Mouse (Mus musculus) testis, postnatal 14 days (tissue): Measurements from ENCODE around the gene Gmds.

Experiments
- DNase-seq: peaks from one replicate; pipeline ENCODE4 v3.0.0; 2021; ENCODE audit warnings: low spot score

The Gmds gene

DNA sequence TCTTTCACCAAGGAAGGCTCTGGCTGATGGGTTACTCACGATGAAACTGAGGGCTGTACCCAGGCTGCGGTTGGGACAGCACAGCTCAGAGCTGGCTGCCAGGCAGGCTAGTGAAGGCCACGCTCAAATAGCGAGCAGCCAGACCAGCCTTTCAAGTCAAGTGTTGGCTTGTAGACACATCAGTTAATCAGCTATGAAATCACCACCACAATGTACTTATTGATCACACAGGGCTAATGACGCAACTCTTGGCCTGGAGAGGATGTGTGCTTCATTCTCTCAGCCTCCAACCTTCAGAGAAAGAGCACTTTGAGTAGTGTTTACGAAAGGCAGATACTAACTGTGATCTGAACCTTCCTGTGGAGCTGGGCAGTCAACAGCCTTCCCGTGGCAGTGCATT, 383.4 kb downstream of the Gmds start:
- DNase-seq = no peak

DNA sequence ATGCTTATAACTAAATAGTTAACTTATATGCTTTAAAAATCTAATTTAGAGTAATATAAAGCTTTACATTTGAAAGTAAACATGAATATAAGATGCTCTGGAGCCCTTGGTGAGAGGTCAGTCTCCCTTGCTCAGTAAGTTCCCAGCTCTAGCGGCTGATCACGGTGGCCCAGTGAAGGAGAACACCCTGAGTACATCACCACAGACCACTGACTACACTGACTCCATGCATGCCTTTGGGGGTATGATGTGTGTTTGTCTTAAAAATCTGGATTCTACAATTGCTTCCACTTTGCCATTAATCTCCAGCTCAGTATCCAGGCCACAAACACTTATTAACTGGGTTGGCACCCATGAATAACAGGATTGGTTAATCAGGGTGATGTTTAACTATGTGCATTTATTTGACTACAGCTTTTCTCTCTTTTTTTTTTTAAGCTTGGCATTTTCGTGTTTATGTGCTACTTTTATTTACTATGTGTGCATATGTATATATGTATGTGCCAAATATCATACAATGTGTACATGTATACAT, 393.8 kb downstream of the Gmds start:
- DNase-seq = no peak

DNA sequence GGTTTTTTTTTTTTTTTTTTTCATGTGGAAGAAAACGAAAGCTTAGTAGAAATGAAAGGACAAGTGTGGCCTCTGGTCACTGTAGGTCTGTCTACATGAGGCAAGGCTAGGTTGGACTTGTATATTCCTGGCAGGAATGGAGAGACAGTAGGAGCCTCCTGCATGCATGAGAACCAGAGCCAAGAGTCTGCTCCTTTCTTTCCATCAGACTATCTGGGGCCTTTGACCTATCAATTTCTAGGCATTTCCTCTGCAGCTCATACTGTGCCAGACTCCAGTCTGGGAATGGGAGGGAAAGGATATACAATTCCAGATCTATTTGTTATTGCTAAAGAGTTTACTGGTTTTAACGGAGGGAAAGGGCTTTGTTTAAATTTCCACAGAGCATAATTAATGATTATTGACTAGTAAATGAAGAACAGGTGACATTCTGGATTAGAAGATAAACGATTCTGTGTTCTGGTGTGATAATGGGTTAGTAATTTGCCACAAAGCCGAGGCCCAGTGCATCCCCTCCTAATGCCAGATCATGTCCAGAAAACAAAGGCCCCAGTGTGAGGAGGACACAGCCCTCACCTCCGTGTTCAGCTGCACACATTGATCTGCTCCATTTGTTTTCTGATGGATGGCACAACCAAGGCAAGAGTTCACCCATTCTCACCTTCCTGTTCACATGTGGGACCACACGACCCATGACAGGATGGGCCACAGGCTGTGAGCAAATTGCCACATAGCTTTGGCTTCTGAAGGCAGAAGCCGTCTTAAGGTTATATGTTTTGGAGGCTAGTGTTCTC, 394.9 kb downstream of the Gmds start:
- DNase-seq = no peak

DNA sequence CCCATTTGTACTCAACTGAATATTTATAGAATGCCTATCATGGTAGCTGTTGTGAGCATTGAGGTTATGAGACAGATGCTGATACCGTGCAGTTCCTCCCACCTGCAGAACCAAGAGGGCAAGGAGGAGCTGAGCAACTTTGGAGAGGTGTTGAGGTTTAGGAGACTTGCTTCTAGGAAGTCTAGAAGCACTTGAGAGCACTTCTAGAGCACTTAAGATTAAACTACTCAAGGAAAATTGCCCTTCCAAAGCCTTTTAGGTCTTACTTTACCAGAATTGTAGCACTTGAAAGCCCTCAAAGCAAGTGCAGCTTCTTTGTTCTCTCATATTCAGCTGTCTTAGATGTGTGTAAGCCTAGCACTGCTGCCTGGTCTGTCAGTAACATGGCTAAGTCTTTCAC, 409.2 kb downstream of the Gmds start:
- no peak for DNase-seq

DNA sequence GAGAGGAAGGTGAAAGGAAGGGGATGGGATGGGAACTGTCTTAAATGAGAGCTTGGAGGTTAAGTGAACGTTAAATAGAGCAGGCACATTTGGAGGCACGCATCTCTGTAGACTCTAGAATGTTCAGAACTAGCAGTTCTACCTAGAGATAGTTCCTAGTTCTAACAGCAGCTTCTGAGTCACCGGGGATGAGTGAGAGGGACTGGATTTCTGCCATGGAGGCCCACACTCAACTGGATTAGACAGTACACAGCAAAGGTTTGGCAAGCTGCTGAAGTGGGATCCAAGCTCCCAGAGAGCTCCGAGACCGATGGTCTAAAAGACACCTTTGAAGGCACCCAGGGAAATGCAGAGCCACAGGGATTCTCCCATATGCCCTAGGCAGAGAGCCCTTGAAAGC, 411.9 kb downstream of the Gmds start:
- DNase-seq = no peak

DNA sequence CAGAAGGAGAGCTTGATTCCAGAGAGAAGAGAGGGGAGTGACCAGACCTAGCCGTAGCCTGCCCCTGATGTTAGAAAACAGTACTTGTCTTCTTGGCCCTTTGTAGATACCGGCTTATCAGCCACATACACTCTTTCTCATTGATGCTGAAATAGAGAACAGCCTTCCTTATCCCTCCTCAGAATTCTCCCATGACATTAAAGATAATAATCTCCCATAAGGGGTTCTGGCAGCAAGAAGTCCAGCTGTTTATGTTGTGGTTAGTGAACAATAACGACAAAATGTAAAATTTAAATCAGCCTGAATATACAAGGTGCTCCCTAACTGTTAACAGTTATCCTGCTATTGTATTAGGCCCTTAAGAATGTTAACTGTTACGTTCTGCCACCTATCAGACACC, 414.0 kb downstream of the Gmds start:
- DNase-seq = no peak

DNA sequence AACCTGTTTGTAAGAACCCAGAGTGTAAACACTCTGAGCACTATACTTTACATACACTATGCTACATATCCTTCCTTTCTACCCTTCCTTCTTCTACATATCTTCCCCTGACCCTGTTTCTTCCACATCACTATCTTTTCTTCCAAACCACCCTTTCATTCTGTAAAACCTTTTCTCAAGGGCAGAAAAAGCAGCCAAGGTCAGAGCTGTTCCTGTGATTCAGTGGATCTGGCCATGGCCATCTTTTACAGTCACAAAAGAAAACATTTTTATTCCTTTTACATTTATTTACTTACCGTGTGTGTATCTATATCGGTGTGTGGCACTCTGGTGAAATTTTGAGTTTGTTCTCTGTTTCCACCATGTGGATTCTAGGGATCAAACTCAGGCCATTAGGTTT, 418.8 kb downstream of the Gmds start:
- DNase-seq = no peak

DNA sequence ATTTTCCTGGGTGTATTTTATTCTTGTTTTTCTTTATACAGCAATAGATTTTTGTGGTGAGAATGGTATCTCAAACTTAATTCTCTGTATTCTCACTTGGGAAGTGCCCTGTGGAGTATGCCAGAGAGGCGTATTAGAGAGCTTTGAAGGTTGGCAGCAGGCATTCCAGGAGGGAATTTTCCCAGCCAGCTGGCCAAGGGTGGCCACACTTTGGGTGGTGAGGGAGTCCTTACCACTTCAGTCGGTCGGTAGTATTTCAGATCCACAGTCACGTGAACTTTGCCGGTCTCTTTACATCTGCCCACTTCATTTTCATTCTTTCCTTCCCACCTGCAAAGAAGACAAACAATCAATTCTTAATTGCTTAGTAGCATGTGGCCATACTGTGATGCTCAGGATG, 421.2 kb downstream of the Gmds start:
- DNase-seq = no peak

DNA sequence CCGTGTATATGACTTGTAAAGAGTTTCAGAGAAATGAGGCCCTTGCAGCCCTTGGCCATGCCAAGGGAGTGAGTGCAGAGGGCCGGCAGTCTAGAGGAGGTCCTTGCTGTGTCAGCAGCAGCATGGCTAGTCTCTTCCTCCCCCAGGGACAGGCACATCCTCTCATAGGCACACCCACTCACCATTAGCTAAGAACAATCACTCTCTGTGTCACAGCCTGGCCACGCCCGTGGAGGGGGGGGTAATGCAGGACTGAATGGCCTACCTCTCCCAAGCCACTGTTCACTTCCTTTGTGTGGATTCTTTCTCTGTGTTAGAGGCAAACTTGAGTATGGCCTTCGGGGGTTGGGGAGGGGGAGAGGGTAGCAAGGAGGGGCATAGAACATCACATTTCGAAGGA, 422.8 kb downstream of the Gmds start:
- DNase-seq = no peak

DNA sequence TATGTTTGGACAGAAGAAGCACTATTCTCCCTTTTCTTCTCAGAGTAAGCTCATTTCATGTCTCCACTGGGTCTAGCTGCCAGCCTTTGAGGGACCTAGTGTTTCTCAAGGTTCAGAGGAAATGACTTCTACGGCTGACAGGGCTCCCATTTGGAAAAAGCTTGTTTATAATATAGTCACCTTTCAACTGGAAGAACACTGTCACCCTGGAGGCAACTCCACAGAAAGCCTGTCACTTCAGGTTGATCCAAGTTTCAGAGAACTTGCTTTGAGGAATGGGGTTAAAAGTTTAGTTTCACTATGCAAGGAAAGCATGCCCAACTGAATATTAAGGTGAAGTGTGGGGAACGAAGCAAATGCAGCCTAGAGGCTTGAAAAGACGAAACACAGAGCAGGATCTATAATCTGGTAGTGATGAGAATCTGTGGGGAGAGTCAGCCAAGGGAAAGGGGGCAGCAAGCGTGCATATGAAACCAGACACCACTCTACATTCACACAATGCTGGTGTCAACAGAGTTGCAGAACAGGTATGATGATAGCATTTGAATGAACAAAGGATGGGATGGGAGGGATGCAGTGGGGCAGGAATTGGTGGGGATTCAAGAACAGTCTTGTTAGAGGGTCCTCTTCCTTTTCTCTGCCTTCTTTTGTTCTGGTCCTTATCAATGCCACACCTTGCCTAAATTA, 423.5 kb downstream of the Gmds start:
- no peak for DNase-seq

DNA sequence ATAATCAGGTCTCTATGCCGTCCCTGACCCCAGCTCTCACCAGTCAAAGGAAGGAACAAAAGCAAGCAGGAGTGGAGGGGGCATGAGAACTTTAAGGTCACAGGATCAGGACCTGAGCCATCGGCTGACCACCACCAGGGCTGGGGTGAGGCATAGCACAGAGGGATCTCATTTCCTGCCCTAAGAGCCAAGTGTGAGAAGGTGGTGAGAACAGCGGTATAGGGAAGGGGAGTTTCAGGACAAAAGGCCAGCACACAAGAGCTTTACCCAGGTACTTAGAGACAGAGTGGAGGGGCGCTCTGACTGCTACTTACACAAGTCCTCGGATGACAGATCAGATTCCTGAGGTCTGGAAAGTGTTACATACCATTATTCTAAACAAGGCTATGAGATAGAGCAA, 426.6 kb downstream of the Gmds start:
- no peak for DNase-seq

DNA sequence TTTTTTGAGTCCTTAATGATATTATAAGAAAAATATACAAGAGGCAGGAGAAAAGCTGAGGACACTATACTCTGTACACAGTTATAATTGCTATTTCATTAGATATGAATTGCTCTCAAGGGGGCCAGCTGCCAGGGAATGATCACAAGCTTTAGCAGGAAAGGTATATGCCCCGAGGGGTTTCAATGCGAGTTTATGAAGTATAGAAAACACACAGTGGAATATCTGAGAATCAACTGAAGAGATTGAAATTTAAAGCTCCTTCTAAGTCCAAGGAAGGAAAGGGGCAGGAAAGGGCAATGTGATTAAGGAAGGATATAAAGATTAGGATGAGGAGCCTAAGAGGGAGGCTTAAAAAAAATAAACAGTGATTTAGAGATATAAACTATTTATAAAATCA, 427.2 kb downstream of the Gmds start:
- DNase-seq = no peak

DNA sequence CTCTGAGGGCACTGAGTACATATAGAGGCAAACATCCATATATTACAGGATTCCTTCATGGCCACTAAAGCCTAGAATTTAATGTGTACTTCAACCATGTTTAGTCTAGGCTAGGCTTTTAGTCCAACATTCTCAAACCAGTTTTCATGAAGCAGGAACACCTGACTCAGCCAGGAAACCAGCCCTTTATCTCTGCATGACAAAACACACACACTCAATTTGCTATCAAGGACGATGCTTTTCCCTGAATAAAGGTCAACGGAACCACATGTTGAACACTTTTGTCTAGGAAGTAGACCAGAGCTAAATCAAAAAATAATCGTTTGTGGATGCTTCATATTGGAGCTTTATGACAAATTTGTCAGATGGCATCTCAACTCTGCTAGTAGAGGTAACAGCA, 429.5 kb downstream of the Gmds start:
- DNase-seq = no peak

DNA sequence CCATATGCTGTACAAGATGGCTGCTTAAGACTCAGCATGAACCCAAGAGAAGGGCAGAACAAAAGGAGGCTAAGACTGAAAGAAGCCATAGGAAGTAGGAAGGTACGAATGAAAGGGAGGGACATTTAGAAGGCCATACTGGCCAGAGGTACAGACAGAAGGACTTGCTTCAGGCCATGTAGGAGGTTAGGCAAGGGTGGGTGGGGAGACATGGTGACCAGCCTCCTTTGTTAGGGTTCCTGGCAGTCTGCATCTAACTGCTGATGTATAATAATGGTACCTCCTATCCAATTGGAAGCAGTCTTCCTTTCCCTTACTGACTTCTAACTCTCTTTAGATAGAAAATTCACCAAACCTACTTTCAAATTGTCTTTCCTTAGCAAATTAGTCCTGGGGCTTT, 432.0 kb downstream of the Gmds start:
- DNase-seq = no peak

DNA sequence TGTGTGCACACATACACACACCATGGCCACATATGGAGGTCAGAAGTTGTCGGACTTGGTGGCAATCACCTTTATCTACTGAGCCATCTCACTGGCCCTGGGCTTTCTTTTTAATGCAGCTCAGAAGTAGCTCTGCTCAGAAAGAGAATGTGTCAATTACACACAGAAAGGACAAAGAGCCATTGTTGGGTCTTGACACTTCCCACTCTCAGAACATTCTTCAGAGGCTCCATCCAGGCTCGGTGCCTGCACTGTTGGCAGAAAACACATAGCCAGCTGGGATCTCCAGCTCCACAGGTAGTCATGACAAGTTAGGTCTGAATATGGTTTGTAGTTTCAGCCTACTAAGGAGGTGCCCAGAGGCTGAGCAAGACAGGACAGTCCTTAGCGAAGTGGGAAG, 438.3 kb downstream of the Gmds start:
- DNase-seq = no peak

DNA sequence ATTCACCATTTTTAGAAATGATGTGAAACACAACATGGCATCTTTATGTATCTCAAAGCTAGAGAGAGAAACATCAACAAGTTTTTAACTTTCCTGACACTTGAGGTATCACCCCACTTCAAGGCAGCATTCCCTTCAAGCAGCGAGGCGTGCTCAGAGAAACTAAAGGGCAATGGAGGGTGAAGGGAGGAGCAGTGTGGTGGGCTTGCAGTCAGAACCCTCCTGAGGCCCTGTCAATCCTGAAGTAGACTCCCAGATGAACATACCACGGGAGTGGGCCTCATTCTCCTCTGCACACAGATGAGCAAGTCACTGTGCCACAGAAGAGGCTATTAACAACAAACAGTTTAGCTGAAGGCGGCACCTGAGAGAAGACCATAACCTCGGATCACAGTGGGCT, 439.1 kb downstream of the Gmds start:
- DNase-seq = no peak

DNA sequence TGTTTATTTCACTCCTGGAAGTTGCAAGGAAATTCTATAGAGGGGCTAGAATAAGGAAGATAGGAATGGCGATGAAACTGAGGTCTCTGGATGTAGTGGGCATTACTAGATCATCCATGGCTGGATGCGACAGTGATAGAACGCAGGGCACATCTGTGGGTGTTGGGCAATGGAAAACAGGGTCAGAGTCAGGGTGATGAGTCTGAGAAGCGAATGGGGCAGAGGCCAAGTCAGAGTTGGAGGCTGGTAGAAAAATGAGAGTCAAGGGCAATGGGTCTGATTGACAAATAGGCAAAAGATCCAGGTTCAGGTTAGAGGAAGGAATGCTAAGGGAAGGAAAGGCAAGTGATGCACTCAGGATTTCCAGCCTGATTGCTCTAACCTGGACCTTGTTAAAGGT, 441.0 kb downstream of the Gmds start:
- no peak for DNase-seq

DNA sequence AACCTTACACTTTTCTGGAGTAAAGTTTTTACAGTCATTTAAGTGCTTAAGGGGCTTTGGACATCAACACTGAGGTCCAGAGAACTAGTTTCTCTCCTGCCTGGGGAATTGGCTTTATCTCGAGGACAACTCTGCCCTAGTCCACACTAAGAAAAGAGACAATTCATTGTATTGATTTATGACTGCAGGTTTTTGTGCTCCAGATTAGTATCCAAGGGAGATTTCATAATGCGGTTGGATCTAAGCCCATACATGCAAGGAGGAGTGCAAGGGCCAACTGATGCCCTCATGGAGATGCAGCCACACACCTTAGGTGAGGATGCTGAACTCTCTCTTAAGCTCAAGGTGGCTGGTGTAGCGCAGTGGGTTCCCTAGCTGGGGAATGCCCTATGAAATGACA, 444.0 kb downstream of the Gmds start:
- DNase-seq = no peak

DNA sequence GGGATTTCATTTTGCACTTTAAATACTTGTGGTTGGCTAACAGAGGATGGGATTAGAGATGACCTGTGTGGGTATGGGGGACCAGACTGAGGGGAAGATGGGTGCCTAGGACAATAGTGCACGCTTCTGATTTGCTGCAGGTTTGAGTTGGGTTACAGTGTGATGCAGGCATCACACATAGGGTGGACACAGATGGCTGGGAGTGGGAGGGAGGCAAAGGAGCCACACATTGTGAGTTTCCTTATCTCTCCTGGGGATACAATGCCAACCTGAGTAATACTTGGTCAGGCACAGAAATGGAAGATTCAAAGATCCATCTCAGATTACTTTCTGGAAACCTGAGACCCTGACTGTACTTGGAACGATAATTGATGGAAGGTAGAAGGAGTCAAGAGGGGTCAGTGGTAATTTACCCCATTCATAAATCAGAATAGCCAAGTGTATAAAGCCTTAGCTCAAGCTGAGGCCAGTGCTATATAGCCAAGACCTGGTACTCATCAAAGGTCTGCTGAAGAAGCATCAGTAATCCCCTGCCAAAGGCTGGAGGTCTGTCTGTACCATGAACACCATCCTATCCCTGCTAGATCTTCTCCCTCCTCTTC, 445.5 kb downstream of the Gmds start:
- DNase-seq = no peak

DNA sequence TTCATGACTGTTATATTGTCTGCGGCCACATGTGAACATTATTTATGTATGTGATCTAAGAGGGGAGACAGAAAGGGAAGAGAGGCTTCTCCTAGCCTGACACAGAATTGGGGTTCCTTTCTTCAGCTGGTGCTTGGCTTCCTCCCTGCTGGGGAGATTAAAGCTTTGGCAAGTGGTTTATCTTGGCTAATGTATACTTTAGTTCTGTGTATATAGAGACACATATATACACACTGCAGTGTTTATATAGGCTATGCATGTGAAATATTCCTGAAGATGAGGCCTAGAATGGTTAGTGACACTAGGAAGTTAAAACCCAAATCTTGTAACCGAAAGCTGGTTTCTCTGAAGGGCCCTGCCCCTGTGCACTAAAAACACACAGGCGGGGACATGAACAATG, 450.0 kb downstream of the Gmds start:
- no peak for DNase-seq

DNA sequence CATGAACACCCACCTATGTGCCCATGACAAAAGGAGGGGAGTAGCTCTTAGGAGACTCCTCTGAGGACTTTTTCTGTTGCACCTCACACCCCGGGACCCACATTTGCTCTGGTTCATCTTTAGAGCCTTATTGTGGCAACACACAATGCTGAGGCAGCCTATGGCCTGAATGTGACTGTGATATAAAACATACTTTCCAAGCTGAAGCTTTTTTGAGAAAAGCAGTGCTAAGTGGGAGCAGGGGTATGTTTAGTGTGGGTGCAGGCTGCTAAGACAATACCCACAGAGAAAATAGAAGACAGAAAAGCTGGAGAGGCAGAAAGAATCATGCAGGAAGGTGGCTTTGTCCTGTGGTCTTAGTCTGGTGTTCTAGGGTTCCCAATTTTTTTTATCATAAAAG, 452.8 kb downstream of the Gmds start:
- DNase-seq = no peak

DNA sequence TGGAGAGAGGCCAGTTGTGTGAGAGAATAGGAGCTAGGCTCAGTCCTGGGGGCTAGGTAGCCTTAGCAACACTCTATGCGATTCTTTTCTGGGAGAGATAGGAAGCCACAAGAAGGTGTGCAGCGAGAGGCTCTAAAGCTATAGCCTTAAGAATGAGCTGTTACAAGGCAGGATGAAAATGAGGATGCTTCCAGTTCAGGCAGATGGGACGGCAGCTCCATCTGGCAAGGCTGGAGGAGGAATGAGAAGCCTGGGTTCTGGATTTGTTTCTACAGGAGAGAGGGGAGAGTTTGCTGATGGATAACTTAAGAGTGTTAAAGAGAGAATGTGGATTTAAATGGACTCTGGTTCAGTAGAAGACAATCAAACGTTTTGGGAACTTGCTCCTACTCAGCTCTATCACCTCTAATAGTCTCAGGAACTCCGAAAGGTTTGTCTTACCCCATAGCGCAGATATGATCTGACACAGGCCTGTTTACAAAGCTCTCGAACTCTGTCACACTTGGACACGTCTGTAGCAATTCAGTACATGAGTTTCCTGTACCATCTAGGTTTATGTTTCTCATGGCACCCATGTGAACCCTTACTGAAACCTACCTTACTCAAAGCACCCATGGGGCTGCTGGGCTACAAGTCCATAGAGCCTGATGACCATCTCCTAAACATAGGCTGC, 459.6 kb downstream of the Gmds start:
- no peak for DNase-seq

DNA sequence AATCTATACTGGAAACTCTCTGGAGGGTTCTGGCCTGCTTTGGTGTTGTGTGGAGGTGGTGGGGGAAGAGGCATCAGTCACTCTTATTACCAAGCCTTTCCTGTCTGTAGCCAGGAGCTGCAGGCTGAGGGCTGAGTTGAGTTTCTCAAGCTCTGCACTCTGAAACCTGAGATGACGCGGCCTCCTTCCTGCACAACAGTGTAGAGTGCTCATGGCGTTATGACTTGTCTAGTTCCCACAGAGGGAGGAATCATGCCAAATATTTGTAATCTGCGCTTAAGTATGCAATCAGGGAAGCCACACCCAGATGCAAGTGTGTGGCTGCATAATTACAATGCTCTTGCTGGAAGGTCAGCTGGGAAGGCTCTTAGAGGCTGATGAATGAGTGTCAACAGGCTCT, 461.5 kb downstream of the Gmds start:
- DNase-seq = no peak
